Mouse (Mus musculus) fat pad, adult 2 months (tissue): ENCODE data around the gene Atp8a1.

Experiments
- DNase-seq: peaks from one replicate; pipeline ENCODE4 v3.0.0-alpha.2; 2011; ENCODE audit warnings: low read depth, low spot score; ENCODE audit errors: extremely low read depth

Gene Atp8a1

DNA sequence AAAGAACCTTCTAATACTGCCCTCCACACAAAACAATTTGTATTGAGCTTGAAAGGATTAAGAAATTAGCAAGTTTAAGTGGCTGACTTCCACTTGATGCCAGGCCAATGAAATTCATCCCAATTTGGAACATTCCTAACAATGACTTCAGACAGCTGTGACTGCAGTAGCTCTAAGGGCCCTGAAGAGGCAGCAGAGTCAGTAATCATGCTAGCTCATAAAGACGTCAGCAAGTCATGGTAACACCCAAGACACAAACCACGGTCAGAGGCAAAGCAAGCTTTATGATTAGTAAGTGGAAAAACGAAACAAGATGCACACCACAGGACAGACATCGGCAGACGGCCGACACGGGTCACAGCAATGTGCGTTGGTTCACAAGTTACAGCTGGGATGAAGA, 69.2 kb downstream of the Atp8a1 start:
- peak; percentile 28 for DNase-seq

DNA sequence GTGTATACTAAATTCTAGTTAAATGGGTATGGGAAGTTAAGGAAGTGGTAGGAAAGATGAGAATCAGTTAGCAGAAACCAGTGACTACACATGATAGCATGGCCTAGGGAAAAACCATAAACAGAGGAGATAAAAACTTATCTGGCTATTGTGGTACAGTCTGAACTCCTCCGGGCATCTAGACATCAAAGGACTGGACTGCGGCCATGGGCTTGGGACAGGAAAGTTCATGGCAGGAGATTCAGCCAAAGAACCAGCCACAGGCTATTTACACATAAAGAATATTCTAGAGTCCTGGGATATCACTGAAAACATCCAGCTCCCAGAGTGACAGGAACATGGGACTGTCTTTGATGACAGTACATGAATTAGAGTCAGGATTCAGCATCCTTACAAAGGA, 73.0 kb downstream of the Atp8a1 start:
- no peak for DNase-seq

- no peak for DNase-seq
Measured at GRCm38 (mm10) chr5:67768708-67769107, 78.5 kb downstream of the Atp8a1 start.

- DNase-seq: no peak
Measured at GRCm38 (mm10) chr5:67764798-67765197, 82.4 kb downstream of the Atp8a1 start.

GRCm38 (mm10) chr5:67758126-67758525, 89.1 kb downstream of the Atp8a1 start:
- no peak for DNase-seq

DNA sequence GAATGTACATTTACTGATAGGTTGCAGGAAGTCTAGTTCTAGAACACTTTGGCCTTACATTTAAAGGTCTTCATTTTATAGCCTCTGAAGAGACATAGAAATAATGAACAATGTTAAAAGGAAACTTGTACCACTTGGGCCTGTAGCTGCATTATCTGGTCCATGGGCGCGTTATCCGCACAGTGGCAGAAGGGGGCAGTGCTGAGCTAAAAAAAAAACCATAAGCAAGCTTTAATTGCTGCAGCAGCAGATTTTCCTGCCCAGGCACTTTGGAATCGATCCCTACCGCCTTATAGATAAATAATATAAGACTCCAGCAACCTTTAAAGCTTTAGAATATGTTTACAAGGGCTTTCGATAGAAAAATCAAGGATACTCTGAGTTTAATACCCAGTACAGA, 91.1 kb downstream of the Atp8a1 start:
- no peak for DNase-seq

GRCm38 (mm10) chr5:67753057-67753456, 94.2 kb downstream of the Atp8a1 start:
- no peak for DNase-seq

DNA sequence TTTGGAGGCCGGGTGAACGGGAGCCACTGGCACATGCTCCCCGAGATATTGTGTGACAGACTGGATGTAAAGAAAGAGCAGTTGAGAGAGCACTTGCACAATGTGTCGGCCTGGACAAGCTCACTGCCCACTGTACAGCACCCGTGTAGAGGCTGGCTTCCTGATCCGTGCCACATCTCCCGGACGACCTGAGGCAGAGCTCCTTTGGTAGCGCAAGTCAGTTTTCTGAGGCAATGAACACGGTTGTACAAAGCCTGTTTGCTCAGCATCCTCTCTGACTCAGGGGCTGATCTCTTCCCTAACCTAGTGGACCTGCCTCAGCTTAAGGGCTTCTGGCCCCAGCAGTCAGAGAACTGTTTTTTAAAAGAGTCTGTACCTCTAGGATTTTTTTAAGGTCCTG, 94.6 kb downstream of the Atp8a1 start:
- no peak for DNase-seq

GRCm38 (mm10) chr5:67752007-67752406, 95.2 kb downstream of the Atp8a1 start:
- no peak for DNase-seq

GRCm38 (mm10) chr5:67739261-67739660, 108.0 kb downstream of the Atp8a1 start:
- no peak for DNase-seq

DNA sequence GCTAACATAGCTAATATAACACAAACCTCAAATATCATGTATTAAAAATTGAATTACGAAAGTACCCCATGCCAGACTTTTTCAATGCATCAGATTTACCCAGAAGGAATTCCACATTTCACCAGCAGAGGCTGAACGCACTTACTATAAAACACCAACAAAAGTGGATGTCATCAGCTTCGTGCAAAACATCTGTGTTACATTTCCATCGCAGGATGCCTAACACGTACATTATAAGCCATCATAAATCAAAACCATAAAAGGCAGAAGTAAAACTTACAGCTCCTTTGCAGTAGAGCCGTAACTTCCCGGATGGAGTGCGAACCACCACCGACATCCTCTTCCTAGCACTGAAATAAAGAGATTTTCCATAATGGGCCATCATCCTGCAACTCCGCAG, 109.1 kb downstream of the Atp8a1 start:
- DNase-seq: no peak

DNA sequence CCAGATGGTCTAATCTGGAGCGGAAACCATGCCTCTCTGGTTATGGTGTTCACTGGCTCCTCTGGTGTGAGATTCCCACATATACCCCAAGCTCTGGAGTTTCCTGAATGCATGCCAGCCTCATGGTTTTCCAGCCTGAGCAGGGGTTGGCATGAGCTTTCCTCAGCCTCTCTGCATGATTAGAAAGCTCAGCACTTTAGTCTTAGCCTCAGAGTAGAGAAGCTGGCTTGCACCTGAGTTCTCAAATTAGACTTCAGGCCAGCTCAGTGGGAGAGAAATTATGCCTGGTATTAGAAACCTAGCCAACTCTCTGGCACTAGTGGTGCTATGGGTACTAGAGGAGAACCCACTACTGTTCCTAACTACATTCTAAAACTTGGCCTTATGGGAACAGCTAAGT, 111.5 kb downstream of the Atp8a1 start:
- no peak for DNase-seq

- DNase-seq: no peak
Measured at GRCm38 (mm10) chr5:67733551-67734258, 113.5 kb downstream of the Atp8a1 start.

- no peak for DNase-seq
Measured at GRCm38 (mm10) chr5:67733150-67733549, 114.1 kb downstream of the Atp8a1 start.

DNA sequence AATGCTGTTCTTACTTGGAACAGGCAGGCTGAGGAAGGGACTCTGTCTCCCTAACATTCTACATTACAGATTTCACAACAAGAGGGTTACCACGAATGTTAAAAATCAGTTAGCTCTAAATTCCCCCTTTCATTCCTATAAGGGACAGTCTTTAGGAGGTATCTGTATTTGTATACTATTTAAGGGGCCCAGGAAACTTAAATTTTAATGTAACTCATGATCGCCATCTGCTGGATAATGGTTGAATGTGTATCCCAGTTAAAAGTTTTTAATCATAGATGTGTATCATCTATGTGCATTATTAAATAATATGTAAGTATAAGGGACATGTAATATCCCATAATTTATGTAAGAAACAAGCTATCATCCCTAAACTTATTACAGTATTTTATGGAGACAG, 119.5 kb downstream of the Atp8a1 start:
- DNase-seq: no peak

DNA sequence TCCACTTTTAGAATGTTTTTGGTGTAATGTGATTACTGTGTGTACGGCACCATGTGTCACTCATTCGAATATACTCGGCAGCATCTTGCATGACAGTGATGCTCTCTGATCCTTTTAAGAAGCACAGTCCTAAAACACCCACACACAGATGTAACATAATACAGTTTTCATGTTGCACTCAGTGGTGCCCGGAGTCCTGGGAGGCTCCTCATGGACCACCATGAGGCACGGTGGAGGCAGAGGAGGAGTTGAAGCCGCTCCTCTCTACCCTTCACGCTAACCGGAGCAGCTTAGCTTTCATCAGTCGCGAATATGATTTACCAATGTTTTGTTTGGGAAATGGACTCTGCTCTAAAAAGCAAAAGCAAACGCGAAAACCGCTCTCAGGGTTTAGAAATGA, 120.4 kb downstream of the Atp8a1 start:
- DNase-seq: no peak

DNA sequence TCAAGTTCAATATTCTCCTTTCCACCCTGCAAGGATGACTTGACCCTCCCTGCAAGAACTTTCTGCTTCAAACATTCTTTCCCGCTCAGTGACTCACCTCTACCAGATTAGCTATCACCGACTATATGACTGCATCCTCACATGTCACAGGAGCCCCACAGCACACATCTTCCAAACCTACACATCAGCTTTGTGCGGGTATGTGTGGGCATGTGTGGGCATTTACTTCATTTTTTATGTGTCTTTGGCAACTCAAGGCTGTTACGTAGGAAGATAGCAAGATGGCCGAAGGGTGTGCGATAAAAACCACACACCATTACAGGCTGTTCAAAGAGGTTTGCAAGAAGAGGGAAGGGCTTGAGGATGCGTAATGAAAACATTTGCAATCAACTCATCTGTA, 145.6 kb downstream of the Atp8a1 start:
- DNase-seq: no peak

GRCm38 (mm10) chr5:67699418-67699817, 147.8 kb downstream of the Atp8a1 start:
- DNase-seq: no peak

DNA sequence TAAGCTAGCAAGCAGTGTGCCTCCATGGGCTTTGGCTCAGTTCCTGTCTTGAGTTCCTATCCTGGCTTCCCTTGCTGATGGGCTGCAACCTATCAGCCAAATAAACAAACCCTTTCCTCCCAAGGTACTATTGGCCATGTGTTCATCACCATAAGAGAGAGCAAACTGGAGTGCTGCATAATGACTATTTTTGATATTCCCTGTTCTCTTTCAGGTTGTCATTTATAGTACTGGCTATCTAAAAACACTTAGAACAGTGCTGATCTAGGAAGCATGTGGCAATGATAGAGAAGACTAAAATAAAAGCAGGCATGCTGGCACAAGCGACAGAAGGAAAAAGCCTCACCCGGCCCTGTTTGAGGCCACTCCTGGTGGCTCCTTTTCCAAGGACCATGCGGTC, 149.1 kb downstream of the Atp8a1 start:
- DNase-seq: no peak

GRCm38 (mm10) chr5:67696741-67697596, 150.3 kb downstream of the Atp8a1 start:
- no peak for DNase-seq

- no peak for DNase-seq
Measured at GRCm38 (mm10) chr5:67695055-67695710, 152.1 kb downstream of the Atp8a1 start.

GRCm38 (mm10) chr5:67690336-67690735, 156.9 kb downstream of the Atp8a1 start:
- no peak for DNase-seq
